Mouse (Mus musculus) CD4-positive naive resting alpha-beta T cell, adult 57 days (primary cell): Measurements from ENCODE around the gene Cyp2d40. TPM values are rescaled to one million over a fixed set of nuclear protein-coding genes. Genes with fewer than 3 reads are reported as not detected.

Experiments used
- total RNA-seq: library from RNA; stranded (reverse); gene quantifications from one replicate; pipeline ENCODE4 v1.2.4, GENCODE M21; 2023

Cyp2d40 gene
- not detected for total RNA-seq

GRCm38 (mm10) chr15:82763631-82764420, at the start of gene Cyp2d40:
TSS of gene Cyp2d40 (minus strand) at chr15:82764183.

GRCm38 (mm10) chr15:82794277-82794676, 30.3 kb upstream of the Cyp2d40 start, which contains the start of gene Cyp2d26:
TSS of gene Cyp2d26 (minus strand) at chr15:82794294.

Other genes with a start within 250 kb of the Cyp2d40 start
- not detected for gene Cyp2d12, start 209.1 kb downstream of the Cyp2d40 start, total RNA-seq
- gene Cyp2d34, start 143.2 kb downstream of the Cyp2d40 start, total RNA-seq, result not detected
- 2.3 TPM for gene Cyp2d26, start 30.1 kb upstream of the Cyp2d40 start, total RNA-seq
- gene Tcf20, start 223.7 kb upstream of the Cyp2d40 start, total RNA-seq, result 229 TPM